9 mouse cellular contexts compared by ENCODE assay signal in the genomic region with DNA sequence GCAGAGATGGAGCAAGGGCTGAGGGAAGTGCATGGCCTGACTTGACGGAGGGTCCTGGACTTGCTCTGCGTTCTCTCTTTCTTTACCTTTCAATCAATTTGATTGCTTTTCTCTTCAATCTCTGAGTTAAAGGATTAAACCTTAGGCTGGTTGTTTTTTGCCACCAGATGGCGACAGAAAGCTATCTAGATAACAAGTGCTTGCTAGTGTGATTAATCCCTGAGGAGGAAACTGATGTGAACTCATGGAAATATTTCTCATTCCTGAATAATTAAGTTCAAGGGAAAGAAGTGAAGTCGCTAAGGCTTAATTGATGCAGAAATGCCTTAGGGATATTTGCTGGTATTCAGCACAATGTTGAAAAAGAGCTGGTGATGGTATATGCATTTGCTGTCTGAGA. TPM values are rescaled to one million over a fixed set of nuclear protein-coding genes. Genes with fewer than 3 reads are reported as not detected.
DNase-seq lines count a peak whose midpoint lies in the region; ATAC-seq lines count a peak whose summit lies in the region.
"Had no signal": no experiment of that assay in that cellular context is flagged by ENCODE, and none has a peak within 500 bp of the region (broad histone marks: within the 10 kb centered on the region; RNA-seq: fewer than 3 reads in every experiment).

No protein-coding gene starts in this region.

- 6% methylated on average over 4 of the region's 4 CpGs for WGBS in embryonic facial prominence, embryonic 11.5 days

- H3K27me3 ChIP-seq in embryonic facial prominence, embryonic 11.5 days (ENCODE audit: control insufficient read depth, insufficient read depth, low read length) = no peaks in the 10 kb centered on the region
- H3K27me3 ChIP-seq: hindbrain, embryonic 15.5 days had no signal

- H3K9ac ChIP-seq in embryonic facial prominence, embryonic 11.5 days (replicated peaks; ENCODE audit: low read length) = no peak overlapping the region
- H3K9ac ChIP-seq: hindbrain, embryonic 15.5 days had no signal

- no peaks in the 10 kb centered on the region for H3K9me3 ChIP-seq in embryonic facial prominence, embryonic 11.5 days (replicated peaks; ENCODE audit: control insufficient read depth, low read length)
- H3K9me3 ChIP-seq: hindbrain, embryonic 15.5 days had no signal

- H3K4me3 ChIP-seq in embryonic facial prominence, embryonic 11.5 days (ENCODE audit: low read depth, low read length) = no peak overlapping the region
- H3K4me3 ChIP-seq: hindbrain, embryonic 15.5 days had no signal

- DNase-seq in gastrocnemius, adult 18-20 months (ENCODE audit: low spot score) = peak; percentile 39
- no peak for DNase-seq in gastrocnemius, postnatal 25 days
- peak; percentile 78 for DNase-seq in 416B (ENCODE audit: low read depth)
- peak; percentile 37 for DNase-seq in adrenal gland, adult 2 months
- DNase-seq in embryonic facial prominence, embryonic 11.5 days (ENCODE audit: low spot score) = peak; percentile 82
- peak; percentile 72 to 85 for DNase-seq in kidney, postnatal 36 days
- peak; percentile 61 for DNase-seq in lung, postnatal 10 days
- peak; percentile 46 for DNase-seq in thymus, postnatal 14 days

- H3K27ac ChIP-seq in embryonic facial prominence, embryonic 11.5 days (replicated peaks; ENCODE audit: low read depth, low read length) = no peak overlapping the region
- H3K27ac ChIP-seq: hindbrain, embryonic 15.5 days had no signal

- ATAC-seq in embryonic facial prominence, embryonic 11.5 days (replicated peaks; ENCODE audit: insufficient number of reproducible peaks, low FRiP score, low TSS enrichment, low read depth) = no peak

- no peaks in the 10 kb centered on the region for H3K4me1 ChIP-seq in embryonic facial prominence, embryonic 11.5 days (ENCODE audit: control insufficient read depth, insufficient read depth, low read length)
- H3K4me1 ChIP-seq: hindbrain, embryonic 15.5 days had no signal

- no peaks in the 10 kb centered on the region for H3K36me3 ChIP-seq in embryonic facial prominence, embryonic 11.5 days (replicated peaks; ENCODE audit: control insufficient read depth, insufficient read depth, low read depth, low read length)
- H3K36me3 ChIP-seq: hindbrain, embryonic 15.5 days had no signal

- H3K4me2 ChIP-seq in embryonic facial prominence, embryonic 11.5 days (ENCODE audit: low read depth, low read length) = no peak overlapping the region
- H3K4me2 ChIP-seq: hindbrain, embryonic 15.5 days had no signal

RNA-seq across cellular contexts. Expression of gene Cyp2r1, which starts 17.7 kb away (rescaled TPM):
- under 1 TPM; 0.16 to 0.24 TPM for total RNA-seq in gastrocnemius, adult 18-20 months (2021)
- under 1 TPM; 0.16 to 0.33 TPM for total RNA-seq in gastrocnemius, postnatal 25 days (2021)
- total RNA-seq in adrenal gland, adult 2 months (2021) = 1 to 10 TPM in 1 of 2 experiments, under 1 TPM in 1; 0.66 to 1.4 TPM
- polyA plus RNA-seq in adrenal gland, adult 2 months (2012; rRNA removed) = 8.9 and 9.3 TPM in 2 replicates
- polyA plus RNA-seq in embryonic facial prominence, embryonic 11.5 days (2014; fragmentation: Nextera tagmentation; extraction: Ambion mirVana) = 2.0 and 3.0 TPM in 2 replicates

RNA-seq across cellular contexts. Expression of gene Calca, which starts 55.7 kb away (rescaled TPM):
- not detected for total RNA-seq in gastrocnemius, adult 18-20 months (2021)
- not detected for total RNA-seq in gastrocnemius, postnatal 25 days (2021)
- 1 to 10 TPM in 1 of 2 experiments, not detected in 1; 1.2 TPM for total RNA-seq in adrenal gland, adult 2 months (2021)
- polyA plus RNA-seq in adrenal gland, adult 2 months (2012; rRNA removed) = 0.13 and 0.55 TPM in 2 replicates
- polyA plus RNA-seq in embryonic facial prominence, embryonic 11.5 days (2014; fragmentation: Nextera tagmentation; extraction: Ambion mirVana) = 9.7 and 11.7 TPM in 2 replicates
